Mouse (Mus musculus) embryonic fibroblast, embryonic 13.5 days (primary cell): ENCODE measurements around the gene Btla. TPM values are rescaled to one million over a fixed set of nuclear protein-coding genes. Genes with fewer than 3 reads are reported as not detected.

Experiments
- H3K27ac ChIP-seq: 2 replicates; pipeline ENCODE4 v1.5.1; 2012; ENCODE audit warnings: low read length, control low read depth, inconsistent platforms; ENCODE audit not compliant: insufficient read depth
- H3K4me1 ChIP-seq: 2 replicates; pipeline ENCODE4 v1.6.1; 2011; ENCODE audit warnings: low read length; ENCODE audit not compliant: control insufficient read depth, insufficient read depth
- H3K4me3 ChIP-seq: 2 replicates; pipeline ENCODE4 v1.5.1; 2011; ENCODE audit warnings: mild to moderate bottlenecking, control low read depth, low read length; ENCODE audit not compliant: insufficient read depth
- CTCF ChIP-seq: IDR thresholded peaks from 2 replicates; pipeline ENCODE4 v1.5.1; 2011; ENCODE audit warnings: mild to moderate bottlenecking, control low read depth, low read length, moderate library complexity, borderline replicate concordance; ENCODE audit not compliant: insufficient read depth
- POLR2A ChIP-seq: IDR thresholded peaks from 2 replicates; pipeline ENCODE4 v1.6.1; 2011; ENCODE audit warnings: low read depth, mild to moderate bottlenecking, control low read depth, low read length, moderate library complexity
- polyA plus RNA-seq: library from polyadenylated mRNA; stranded (reverse); fragments of >200 nt; gene quantifications from 2 replicates; pipeline ENCODE4 v1.2.4, GENCODE M21; 2011; ENCODE audit warnings: low read depth; ENCODE audit not compliant: missing spikeins, insufficient read length

The Btla gene
- polyA plus RNA-seq, 1 experiment: not detected

- TF ChIP-seq CTCF (no peak), POLR2A (no peak)
- no peak overlapping the region for H3K4me3 ChIP-seq
- no peak overlapping the region for H3K27ac ChIP-seq
- no peaks in the 10 kb centered on the region for H3K4me1 ChIP-seq
Measured at GRCm38 (mm10) chr16:45224431-45225008, 405 bp downstream of the Btla start.

- Histone ChIP-seq H3K4me3 (no peak overlapping the region), H3K4me1 (no peaks in the 10 kb centered on the region)
Measured at GRCm38 (mm10) chr16:45227002-45227401, 2.9 kb downstream of the Btla start.

GRCm38 (mm10) chr16:45231296-45231695 lies 7.2 kb downstream of the Btla start:
- H3K4me3 ChIP-seq: no peak overlapping the region
- TF ChIP-seq POLR2A (no peak), CTCF (no peak)
- H3K4me1 ChIP-seq: no peaks in the 10 kb centered on the region
- H3K27ac ChIP-seq: no peak overlapping the region

More at GRCm38 (mm10) chr16:45227002-45227401, 2.9 kb downstream of the Btla start:
- TF ChIP-seq CTCF (no peak), POLR2A (no peak)
- H3K27ac ChIP-seq: no peak overlapping the region

- Histone ChIP-seq H3K4me3 (no peak overlapping the region), H3K27ac (no peak overlapping the region), H3K4me1 (no peaks in the 10 kb centered on the region)
- TF ChIP-seq POLR2A (no peak), CTCF (no peak)
Measured at GRCm38 (mm10) chr16:45233007-45233406, 8.9 kb downstream of the Btla start.

GRCm38 (mm10) chr16:45242700-45243099 lies 18.6 kb downstream of the Btla start:
- no peak for TF ChIP-seq CTCF
- TF ChIP-seq POLR2A: no peak
- H3K27ac ChIP-seq: no peak overlapping the region
- no peaks in the 10 kb centered on the region for H3K4me1 ChIP-seq
- no peak overlapping the region for H3K4me3 ChIP-seq

GRCm38 (mm10) chr16:45244930-45245472 lies 20.9 kb downstream of the Btla start:
- TF ChIP-seq CTCF (no peak), POLR2A (no peak)
- Histone ChIP-seq H3K4me1 (no peaks in the 10 kb centered on the region), H3K4me3 (no peak overlapping the region), H3K27ac (no peak overlapping the region)

- Histone ChIP-seq H3K27ac (no peak overlapping the region), H3K4me3 (no peak overlapping the region), H3K4me1 (no peaks in the 10 kb centered on the region)
- no peak for TF ChIP-seq CTCF
- TF ChIP-seq POLR2A: no peak
Measured at GRCm38 (mm10) chr16:45249761-45250160, 25.6 kb downstream of the Btla start.

- TF ChIP-seq POLR2A: no peak
- TF ChIP-seq CTCF: no peak
- Histone ChIP-seq H3K4me1 (no peaks in the 10 kb centered on the region), H3K4me3 (no peak overlapping the region), H3K27ac (no peak overlapping the region)
Measured at GRCm38 (mm10) chr16:45250317-45250716, 26.2 kb downstream of the Btla start.

- Histone ChIP-seq H3K4me1 (no peaks in the 10 kb centered on the region), H3K4me3 (no peak overlapping the region), H3K27ac (no peak overlapping the region)
- TF ChIP-seq CTCF: no peak
- no peak for TF ChIP-seq POLR2A
Measured at GRCm38 (mm10) chr16:45251773-45252413, 27.8 kb downstream of the Btla start.

- TF ChIP-seq POLR2A (no peak), CTCF (no peak)
- H3K27ac ChIP-seq: no peak overlapping the region
- H3K4me3 ChIP-seq: no peak overlapping the region
- H3K4me1 ChIP-seq: no peaks in the 10 kb centered on the region
Measured at GRCm38 (mm10) chr16:45255183-45255861, 31.2 kb downstream of the Btla start.
